Mouse (Mus musculus) intestine, postnatal 0 days (tissue): ENCODE results near the gene Vsig8. TPM values are rescaled to one million over a fixed set of nuclear protein-coding genes. Genes with fewer than 3 reads are reported as not detected.

Source experiments
- ATAC-seq: fragments of 200-750 bp; cut with Nextera tagmentation; 2 replicates; pipeline ENCODE4 v1.8.0; 2017; ENCODE audit warnings: mild to moderate bottlenecking, moderate TSS enrichment, moderate library complexity
- H3K27ac ChIP-seq: fragments of 300-500 bp; sonication (generic); 2 replicates; pipeline ENCODE4 v1.5.1; 2014; ENCODE audit warnings: mild to moderate bottlenecking, low read depth, low read length, moderate library complexity
- H3K27me3 ChIP-seq: fragments of 300-500 bp; sonication (generic); replicated peaks from 2 replicates; pipeline ENCODE4 v1.6.1; 2014; ENCODE audit warnings: low read length, mixed read lengths; ENCODE audit not compliant: control insufficient read depth, insufficient read depth
- H3K36me3 ChIP-seq: fragments of 300-500 bp; sonication (generic); 2 replicates; pipeline ENCODE4 v1.6.1; 2014; ENCODE audit warnings: mild to moderate bottlenecking, moderate library complexity; ENCODE audit not compliant: control insufficient read depth, insufficient read depth
- H3K4me1 ChIP-seq: fragments of 300-500 bp; sonication (generic); replicated peaks from 2 replicates; pipeline ENCODE4 v1.6.1; 2014; ENCODE audit warnings: antibody characterized with exemption, low read length, mixed read lengths; ENCODE audit not compliant: control insufficient read depth, insufficient read depth
- H3K4me2 ChIP-seq: fragments of 300-500 bp; sonication (generic); replicated peaks from 2 replicates; pipeline ENCODE4 v1.6.1; 2014; ENCODE audit warnings: low read depth, mild to moderate bottlenecking, moderate library complexity
- H3K4me3 ChIP-seq: fragments of 300-500 bp; sonication (generic); 2 replicates; pipeline ENCODE4 v1.5.1; 2014; ENCODE audit warnings: low read depth, low read length
- H3K9ac ChIP-seq: fragments of 300-500 bp; sonication (generic); 2 replicates; pipeline ENCODE4 v1.6.1; 2014; ENCODE audit warnings: mild to moderate bottlenecking, low read depth, low read length
- H3K9me3 ChIP-seq: fragments of 300-500 bp; sonication (generic); 2 replicates; pipeline ENCODE4 v1.6.1; 2016; ENCODE audit warnings: mixed run types; ENCODE audit not compliant: control insufficient read depth
- CTCF ChIP-seq: sonication (generic); IDR thresholded peaks from 2 replicates; pipeline ENCODE4 v1.5.1; 2016; ENCODE audit warnings: low read depth, mild to moderate bottlenecking, control low read depth, antibody characterized with exemption, moderate library complexity
- WGBS: fragments of 180-500 bp; shearing (Covaris S2); extraction: QIAGEN DNeasy Blood & Tissue Kit; methylation state at CpG from one replicate; pipeline ENCODE4 v1.1.7; 2014; 5-methylcytosine and 5-hydroxymethylcytosine counted together
- polyA plus RNA-seq: library from polyadenylated mRNA; unstranded; fragments of >200 nt; fragmentation: Nextera tagmentation; extraction: Ambion mirVana; gene quantifications from 2 replicates; pipeline ENCODE4 v1.2.1, GENCODE M21; 2015

The Vsig8 gene
- polyA plus RNA-seq, 1 experiment from 2014 or later: 0.53 TPM

DNA sequence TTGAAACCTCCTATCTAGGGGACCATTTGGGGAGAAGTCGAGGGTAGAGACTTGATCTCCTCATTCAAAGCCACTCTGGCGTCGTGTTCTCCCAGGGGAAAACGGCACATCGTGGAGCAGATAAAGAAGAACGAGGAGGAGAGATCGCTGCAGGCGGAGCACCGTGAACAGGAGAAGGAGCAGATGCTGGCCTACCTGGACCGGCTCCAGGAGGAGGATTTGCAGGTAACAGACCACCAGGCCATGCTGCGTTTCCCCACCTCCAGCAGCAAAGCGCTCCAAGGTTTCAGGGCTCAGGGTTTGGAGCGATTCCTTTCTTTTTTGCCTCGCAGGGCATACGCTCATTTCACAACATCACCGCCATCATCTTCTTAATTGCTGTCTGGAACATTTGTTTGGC is 20.6 kb upstream of the Vsig8 start:
- WGBS: 87% methylated on average over 16 of the region's 16 CpGs
- no peaks in the 10 kb centered on the region for H3K9me3 ChIP-seq

DNA sequence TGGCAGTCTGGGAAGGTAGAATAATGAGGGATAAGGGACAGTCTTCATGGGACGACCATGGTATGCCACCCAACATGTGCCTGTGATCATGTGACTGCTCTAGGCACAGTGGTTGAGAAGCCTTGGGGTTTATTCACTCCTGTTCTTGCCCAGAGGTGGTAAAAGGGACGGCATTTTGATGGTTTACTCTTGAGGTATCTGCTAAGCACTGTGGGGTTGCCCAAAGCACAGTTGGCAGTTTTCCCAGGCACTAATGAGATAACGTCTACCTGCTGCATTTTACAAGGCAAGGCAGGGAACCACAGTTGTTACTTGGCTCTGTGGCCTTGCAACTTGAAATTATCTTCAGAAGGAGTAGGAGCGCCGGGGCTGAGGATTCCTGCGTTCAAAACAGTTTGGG is 15.9 kb upstream of the Vsig8 start:
- no peaks in the 10 kb centered on the region for H3K36me3 ChIP-seq
- TF ChIP-seq CTCF: no peak
- no peaks in the 10 kb centered on the region for H3K9me3 ChIP-seq
- no peaks in the 10 kb centered on the region for H3K4me1 ChIP-seq
- H3K9ac ChIP-seq: no peak overlapping the region
- H3K27me3 ChIP-seq: no peaks in the 10 kb centered on the region
- WGBS: 58% methylated on average over 6 of the region's 6 CpGs
- no peak overlapping the region for H3K4me2 ChIP-seq
- no peak overlapping the region for H3K27ac ChIP-seq
- H3K4me3 ChIP-seq: no peak overlapping the region
- no peak for ATAC-seq

More for the DNA sequence above, 20.6 kb upstream of the Vsig8 start:
- H3K27ac ChIP-seq: no peak overlapping the region
- no peak for TF ChIP-seq CTCF
- no peaks in the 10 kb centered on the region for H3K36me3 ChIP-seq
- peaks cover 3% of the 10 kb centered on the region; the same call in 1 of the 2 replicates for H3K4me1 ChIP-seq
- H3K27me3 ChIP-seq: peaks cover 6% of the 10 kb centered on the region; the same call in 1 of the 2 replicates
- H3K9ac ChIP-seq: no peak overlapping the region
- no peak for ATAC-seq
- H3K4me2 ChIP-seq: no peak overlapping the region
- no peak overlapping the region for H3K4me3 ChIP-seq

DNA sequence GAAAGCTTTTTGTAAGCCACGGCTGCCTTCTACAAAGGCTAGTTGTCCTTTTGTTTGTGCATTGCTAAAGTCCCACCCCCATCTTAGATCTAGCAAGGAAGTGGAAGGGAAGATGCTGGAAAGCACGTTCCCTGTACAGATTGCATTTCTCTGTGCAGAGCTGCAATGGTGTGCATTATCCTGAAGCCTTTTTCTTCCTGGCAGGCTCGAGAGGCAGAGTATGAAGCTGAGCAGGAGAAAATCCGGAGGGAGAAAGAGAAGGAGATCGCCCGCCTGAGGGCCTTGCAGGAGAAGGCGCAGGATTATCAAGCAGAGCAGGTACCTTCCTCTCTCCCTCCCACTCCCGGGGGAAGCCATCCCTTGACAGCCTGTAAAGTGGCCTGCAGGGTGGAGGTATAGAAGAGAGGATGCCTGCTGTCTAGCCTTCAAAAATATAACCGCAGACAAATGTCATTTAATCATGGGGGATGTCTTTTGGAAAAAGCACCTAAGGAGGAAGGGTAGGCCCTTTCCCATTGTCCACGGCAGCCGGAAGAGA is 15.4 kb upstream of the Vsig8 start:
- ATAC-seq: no peak
- Histone ChIP-seq H3K27me3 (no peaks in the 10 kb centered on the region), H3K27ac (no peak overlapping the region), H3K9ac (no peak overlapping the region), H3K9me3 (no peaks in the 10 kb centered on the region), H3K4me1 (no peaks in the 10 kb centered on the region), H3K36me3 (no peaks in the 10 kb centered on the region), H3K4me3 (no peak overlapping the region), H3K4me2 (no peak overlapping the region)
- no peak for TF ChIP-seq CTCF
- WGBS: 65% methylated on average over 11 of the region's 11 CpGs

DNA sequence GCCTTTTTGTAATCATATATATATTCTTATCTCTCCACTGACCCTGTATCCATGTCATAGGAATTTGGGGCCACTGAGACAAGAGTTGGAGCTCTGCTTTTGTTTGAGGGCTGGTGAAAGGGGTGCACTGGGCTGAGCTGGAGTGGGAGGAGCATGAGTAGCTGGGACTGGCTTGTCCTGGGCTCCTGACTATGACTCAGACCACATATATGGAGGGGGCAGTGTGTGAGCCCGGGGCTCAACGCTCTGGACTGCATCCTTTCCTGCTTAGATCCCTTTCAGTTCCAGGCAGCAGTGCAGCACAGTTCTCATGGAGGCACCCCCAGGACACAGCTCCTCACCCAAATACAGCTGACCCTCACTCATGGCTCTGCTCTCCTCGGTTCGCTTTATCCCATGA is 9.7 kb upstream of the Vsig8 start:
- ATAC-seq: no peak
- no peak for TF ChIP-seq CTCF
- no peak overlapping the region for H3K27ac ChIP-seq
- WGBS: 88% methylated on average over 4 of the region's 4 CpGs
- no peak overlapping the region for H3K4me3 ChIP-seq
- no peak overlapping the region for H3K9ac ChIP-seq
- H3K27me3 ChIP-seq: no peaks in the 10 kb centered on the region
- 0 out of 2 replicates have a peak, but pooled peaks cover 11% of the 10 kb centered on the region for H3K4me1 ChIP-seq
- no peaks in the 10 kb centered on the region for H3K36me3 ChIP-seq
- H3K9me3 ChIP-seq: no peaks in the 10 kb centered on the region
- no peak overlapping the region for H3K4me2 ChIP-seq

DNA sequence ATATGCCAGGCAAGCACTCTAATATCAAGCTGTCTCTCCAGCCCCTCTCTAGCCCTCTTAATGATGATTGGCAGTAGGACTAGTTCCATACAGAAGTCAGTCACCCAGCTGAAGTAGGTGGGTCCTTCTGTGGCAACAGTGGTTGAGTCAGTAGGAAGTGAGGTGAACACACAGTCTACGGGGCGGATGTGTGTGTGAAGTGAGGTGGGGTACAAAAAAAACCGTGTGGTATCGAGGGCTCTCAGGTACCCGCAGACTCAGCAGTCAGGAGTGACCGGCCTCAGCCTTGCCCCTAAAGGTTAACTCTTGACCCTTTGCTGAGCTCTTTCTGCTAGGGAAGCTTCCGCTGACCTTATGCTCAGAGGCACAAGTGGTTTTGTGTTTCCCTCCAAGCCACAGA is 7.2 kb upstream of the Vsig8 start:
- TF ChIP-seq CTCF: no peak
- Histone ChIP-seq H3K27ac (no peak overlapping the region), H3K27me3 (no peaks in the 10 kb centered on the region), H3K36me3 (no peaks in the 10 kb centered on the region), H3K4me1 (0 out of 2 replicates have a peak, but pooled peaks cover 12% of the 10 kb centered on the region), H3K4me3 (no peak overlapping the region), H3K9ac (no peak overlapping the region), H3K9me3 (no peaks in the 10 kb centered on the region), H3K4me2 (no peak overlapping the region)
- WGBS: 65% methylated on average over 7 of the region's 7 CpGs
- ATAC-seq: no peak

DNA sequence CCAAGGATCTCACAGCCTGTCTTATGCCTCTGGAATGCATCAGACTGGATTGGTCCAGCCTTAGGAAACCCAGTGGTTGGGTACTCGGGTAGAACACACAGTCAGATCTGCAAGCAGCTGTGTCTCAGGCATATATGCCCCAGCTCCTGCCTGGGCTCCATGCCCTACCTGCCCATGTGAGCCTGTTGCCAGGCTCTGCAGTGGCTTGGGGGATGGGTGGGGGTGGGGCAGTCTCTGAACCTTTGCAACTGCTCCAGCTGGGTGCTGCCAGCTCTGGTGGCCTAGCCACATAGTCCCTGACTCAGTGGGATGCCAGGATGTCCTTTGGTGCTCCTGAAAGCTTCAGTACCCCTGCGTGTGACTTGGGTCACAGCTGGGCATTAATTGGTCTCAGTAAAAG is 6.4 kb upstream of the Vsig8 start:
- Histone ChIP-seq H3K9me3 (no peaks in the 10 kb centered on the region), H3K27ac (no peak overlapping the region), H3K4me2 (peak overlapping the region; percentile 70), H3K36me3 (no peaks in the 10 kb centered on the region), H3K9ac (no peak overlapping the region), H3K4me3 (peak overlapping the region; percentile 48; the same call in 1 of the 2 replicates), H3K27me3 (no peaks in the 10 kb centered on the region), H3K4me1 (0 out of 2 replicates have a peak, but pooled peaks cover 12% of the 10 kb centered on the region)
- no peak for TF ChIP-seq CTCF
- 27% methylated on average over 2 of the region's 2 CpGs for WGBS
- ATAC-seq: no peak
